Mouse (Mus musculus) urinary bladder, adult 18-20 months (tissue): ENCODE measurements at regions not wholly inside any gene's neighbourhood (a gene's known extent, or its start where the extent isn't known, plus 50 kb on each side); places are given as distances from the start of the nearest gene placed in this dataset.

Experiments used
- DNase-seq, 2 experiments: peaks; one replicate each; pipeline ENCODE4 v3.0.0; 2022; ENCODE audit warnings: low spot score in 2 of 2, mixed read lengths in 2 of 2

DNA sequence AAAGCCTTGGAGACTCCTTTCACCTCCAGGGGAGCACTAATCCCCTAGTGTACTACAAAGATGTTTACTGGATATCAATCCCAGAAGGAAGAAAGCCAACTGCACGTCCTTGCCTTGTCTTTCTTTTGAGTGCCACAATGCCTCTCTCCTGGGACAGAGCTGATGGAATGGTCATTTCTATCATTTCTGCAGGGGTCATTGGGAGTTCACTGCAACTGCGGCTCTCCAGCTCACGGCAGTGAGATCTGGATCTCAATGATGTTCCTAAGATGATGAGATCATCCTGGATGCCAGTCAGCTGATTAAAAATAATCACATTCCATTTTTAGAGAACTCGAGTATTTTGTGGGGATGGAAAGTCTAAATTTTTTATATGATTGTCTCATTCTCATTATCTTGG, 341.1 kb downstream of the Lpin1 start:
- no peak for DNase-seq

DNA sequence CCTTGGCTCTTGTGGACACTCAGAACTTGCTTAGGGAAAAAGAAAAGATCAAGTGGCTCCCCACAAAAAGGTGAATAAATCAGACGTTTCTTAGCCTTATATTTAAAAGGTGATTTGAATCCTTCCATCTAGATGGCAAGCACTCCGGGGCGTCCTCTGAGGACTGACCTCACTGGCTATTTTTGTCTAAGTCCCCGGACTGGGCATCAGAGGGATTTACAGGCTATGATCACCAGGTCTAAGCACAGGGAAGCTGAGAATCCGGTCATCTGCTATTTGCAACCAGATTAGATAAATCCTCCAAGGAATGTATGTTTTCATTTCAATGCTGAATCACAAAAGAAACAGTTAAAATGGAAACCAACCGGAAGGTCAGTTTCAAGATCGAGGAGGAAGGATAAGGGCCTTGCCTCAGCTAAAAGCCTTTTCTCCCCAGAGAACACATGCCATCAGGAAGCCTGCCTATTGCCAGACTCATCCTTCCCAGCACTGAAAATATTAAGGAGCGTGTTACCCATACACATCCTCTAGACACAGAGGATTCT, 342.1 kb downstream of the Lpin1 start:
- DNase-seq = no peak

DNA sequence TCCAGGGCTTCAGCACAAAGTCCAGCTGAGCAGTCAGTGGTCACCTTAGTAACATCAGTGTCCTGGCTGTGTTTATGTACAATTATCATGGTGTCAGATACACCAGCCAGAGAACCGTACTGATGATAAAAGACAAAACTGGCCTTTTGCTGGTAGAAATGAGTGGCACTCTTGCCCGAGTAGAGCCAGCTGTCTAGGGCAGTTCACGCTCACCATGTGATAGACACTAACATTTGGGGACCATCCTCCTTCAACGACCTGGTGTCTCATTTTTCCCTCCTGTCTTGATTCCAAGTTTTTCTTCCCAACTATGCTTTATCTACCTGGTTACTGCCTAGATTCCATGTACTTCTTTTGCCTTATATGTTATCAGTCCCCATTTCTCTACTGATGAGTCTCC, 349.3 kb downstream of the Lpin1 start:
- DNase-seq = no peak

DNA sequence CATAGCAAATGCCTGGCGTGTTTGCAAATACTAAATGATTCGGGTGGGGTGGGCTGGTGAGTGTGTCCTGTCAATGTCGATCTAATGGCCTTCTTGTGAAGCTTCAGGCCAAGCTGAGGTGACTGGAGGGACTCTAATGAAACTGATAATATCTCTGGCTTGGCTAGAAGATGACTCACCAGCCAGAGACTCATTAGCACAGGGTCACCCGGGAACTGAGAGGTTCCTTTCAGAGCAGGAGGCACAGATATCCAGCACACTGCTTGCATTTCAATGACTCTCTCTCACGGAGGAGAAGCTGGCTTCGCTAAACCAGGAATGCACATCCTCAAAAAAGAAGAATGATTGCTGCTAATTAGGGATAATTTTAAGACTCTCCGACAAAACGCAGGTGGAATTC, 349.8 kb downstream of the Lpin1 start:
- no peak for DNase-seq

DNA sequence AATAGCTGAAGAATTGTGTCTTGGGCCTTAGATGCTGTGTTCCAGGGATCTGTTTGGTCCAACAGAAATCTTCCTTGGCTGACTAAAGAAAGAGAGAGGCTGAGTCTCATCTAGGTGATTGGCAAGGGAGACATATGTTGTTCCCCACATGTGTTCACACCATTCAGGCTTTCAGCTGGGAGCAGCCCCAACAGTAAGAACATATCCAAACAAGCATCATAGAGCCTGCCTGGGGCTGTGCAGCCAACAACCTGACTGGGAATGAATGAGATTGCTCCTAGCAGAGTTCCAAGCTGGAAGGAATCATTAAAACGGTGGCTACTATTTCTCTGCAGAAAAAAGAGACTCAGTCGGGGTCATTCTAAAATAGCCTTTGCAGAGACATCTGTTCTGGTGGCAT, 350.3 kb downstream of the Lpin1 start:
- DNase-seq = no peak

DNA sequence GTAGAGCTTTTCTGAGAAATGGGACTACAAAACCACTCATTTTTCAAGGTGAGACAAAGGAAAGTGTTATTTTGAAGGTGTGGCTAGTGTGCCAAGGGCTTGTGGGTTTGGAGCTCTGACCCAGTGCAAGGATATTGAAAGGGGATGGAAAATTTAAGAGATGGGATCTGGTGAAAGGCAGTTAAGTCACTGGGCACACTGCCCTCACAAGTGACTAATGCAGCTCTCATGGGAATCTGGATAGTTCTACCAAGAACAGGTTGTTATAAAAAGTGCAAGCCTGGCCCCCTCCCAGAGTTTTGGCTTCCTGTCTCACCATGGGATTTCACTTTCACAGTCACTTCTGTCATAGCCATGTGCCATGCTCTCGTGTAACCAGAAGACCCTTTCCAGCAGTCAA, 360.1 kb downstream of the Lpin1 start:
- no peak for DNase-seq

DNA sequence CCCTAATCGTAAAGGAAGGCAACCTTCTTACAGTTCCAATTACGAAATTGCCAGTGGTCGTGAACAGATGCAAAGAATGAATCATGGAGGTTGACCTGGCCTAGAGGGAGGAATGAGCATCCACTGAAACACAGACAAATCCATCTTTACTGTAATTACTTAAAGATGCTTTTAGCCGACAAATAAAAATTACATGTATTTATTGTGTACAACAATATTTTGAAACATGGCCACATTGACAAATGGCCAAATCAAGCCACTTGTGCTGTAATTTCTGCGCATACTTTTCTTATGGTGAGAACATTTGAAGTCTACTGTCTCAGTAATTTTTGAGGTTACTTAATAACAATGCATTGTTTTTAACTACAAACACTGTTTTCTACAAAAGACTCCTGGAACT, 360.7 kb downstream of the Lpin1 start:
- DNase-seq = no peak

DNA sequence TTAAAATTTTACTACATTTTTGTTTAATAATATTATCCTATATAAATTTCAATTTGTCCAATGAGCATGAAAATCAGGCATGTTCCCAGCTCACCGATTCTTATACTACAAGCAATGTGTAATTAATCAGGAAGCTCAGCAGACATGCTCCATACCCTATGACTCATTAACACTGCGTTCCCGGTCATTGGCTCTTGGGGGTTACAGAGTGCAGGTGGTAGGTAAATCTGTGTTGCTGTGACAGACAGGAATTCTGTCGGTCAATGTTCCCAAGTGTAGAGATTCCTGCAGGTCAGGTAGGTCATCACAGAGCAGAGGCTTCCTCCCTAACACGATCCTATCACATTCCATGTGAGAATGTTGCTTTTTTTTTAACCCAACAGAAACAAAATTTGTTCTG, 371.0 kb downstream of the Lpin1 start:
- DNase-seq = no peak

DNA sequence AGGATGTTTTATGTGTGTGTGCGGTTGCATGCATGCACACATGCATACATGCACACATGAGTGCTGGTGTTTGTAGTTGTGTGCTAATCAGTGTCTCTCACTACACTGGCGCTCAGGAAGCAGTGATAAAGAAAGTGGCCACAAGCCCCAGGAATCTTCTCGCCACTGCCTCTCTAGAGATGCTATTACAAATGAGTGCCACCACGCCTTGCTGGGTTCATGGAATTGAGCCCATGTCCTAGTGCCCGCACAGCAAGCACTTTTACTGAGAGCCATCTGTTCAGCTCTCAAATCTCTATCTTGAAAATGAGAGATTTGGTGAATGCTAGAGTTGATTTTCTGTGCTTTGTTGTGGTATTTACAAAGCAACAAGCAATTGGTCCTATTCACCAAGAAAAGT, 373.3 kb downstream of the Lpin1 start:
- DNase-seq = no peak

DNA sequence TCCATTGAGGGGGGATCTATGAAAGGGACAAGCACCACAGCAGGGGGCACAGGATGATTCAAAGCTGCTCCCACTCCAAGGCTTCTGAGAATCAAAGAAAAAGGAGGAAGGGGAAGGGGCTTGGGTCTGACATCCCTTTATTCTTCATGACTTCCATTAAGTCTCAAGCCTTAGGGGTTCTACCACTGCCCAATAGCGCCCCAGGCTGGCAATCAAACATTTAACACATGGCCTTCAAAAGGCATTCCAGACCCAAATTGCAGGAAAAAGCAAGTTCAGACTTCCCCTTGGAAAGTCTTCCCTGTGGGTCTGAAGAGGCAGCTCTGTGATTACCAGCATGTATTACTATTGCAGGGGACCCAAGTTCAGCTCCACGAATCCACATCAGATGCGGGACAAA, 377.2 kb downstream of the Lpin1 start:
- DNase-seq = no peak

DNA sequence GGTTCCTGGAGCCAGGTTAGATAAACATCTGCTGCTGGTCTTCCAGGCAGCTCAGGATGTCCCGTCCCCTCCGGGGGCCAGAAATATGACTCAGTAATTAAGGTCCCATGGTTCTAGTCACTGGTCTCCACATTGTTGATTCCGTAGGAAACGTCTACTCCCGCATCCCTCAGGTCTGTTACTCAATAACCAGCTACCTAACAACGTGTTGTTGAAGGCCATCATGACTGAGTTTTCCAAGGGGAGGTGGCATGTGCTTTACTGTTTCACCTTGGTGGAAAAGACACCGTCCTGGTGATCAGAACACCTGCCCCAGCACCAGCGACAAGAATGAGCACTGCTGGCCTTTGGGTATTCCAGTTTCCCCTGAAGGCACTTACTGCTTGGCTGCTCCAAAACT, 377.9 kb downstream of the Lpin1 start:
- DNase-seq = no peak

DNA sequence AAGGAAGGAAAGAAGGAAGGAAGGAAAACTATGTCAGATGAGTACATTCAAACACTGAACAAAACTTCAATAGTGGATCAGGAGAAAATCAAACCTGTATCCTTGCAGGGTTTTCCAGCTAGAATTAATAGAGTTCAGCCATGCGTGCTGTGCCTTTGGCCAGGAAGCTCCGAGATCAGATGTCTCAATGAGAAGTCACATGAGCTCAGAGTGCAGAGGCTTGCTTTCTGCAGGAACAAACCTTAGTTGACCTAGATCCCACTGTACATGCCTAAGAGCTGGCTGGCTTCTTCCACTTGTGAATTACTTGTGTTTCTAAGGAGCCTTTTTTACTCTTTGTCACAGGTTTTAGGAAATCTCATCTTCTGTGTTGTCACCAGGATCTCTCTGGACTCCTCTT, 378.7 kb downstream of the Lpin1 start:
- no peak for DNase-seq

DNA sequence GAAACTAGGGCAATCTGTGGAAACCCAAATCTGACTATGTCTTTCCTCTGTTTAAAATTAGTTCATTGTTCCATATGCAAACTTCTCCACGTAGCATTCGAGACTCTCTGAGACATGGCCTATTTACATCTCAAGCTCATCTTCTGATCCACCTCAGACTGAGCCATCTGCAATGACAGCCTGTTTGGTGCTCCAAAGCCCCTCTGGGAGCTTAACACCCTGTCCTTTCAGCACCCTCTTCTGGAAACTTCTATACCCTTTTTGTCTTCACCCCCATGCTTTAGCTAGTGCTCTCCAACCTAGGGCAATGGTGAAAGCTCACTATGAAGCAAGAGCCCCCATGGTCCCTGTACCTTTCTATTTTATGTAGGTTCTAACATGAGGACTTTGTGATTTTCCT, 379.7 kb downstream of the Lpin1 start:
- no peak for DNase-seq

DNA sequence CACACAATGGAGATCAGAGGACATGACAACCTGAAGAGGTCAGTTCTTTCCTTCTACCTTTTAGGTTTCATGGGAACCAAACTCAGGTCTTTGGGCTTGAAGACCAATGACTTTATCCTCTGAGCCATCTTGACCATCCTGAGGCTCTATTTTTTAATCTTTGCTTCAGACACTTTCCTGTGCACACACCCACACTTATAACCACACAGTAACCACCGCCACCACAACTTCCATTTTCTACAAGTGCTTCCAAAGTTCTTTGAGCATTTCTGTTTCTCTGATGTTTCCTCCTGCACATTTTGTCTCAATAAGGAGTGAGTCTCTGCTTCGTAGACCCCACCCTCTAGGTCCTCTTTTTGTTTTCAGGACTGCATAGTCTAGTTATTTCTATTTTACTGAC, 385.3 kb downstream of the Lpin1 start:
- DNase-seq = no peak

DNA sequence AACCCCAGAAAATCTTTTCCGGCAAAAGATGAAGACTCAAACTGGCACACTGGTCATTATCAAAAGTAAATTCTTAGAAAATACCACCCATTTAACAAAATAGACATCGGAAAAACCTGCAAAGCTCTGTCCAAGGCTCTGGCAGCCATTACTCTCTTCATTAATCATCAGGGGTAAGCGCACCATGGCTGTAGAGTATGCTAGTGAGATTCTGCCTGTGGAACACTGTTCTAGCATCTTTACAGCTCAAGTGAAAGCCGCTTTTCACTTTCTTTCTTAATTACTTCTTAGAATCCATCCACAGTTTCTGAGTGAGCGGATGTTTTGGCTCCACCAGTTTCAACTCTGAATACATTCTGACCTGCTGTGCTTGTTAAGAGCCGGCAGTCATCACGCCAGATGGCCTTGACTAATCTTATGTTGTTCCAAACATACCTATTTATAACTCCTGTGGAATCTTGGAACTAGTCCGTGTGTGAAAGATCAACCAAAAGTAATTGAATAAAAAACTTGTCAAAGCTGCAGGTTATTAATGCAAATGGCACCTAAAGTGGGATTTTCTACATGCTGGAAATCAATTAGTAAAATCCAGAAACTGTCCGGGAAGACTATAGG, 387.8 kb downstream of the Lpin1 start:
- no peak for DNase-seq

DNA sequence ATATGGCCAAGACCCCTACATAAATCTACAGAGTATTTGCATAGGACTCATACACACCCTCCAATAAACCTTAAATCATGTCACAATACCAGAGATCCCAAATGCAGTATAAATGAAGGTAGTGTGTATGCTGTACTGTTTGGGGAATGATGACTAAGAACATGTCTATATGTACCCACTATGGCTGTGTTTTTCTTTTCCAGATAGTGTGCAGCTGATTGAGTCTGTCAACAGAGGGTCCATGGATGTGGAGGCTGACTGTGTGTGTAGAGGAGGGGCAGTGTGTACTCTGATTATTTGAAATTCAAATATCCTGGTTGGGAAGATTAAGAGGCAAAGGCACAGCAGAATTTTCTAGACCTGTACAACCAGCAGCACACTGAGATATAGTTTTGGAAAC, 388.6 kb downstream of the Lpin1 start:
- DNase-seq = no peak

DNA sequence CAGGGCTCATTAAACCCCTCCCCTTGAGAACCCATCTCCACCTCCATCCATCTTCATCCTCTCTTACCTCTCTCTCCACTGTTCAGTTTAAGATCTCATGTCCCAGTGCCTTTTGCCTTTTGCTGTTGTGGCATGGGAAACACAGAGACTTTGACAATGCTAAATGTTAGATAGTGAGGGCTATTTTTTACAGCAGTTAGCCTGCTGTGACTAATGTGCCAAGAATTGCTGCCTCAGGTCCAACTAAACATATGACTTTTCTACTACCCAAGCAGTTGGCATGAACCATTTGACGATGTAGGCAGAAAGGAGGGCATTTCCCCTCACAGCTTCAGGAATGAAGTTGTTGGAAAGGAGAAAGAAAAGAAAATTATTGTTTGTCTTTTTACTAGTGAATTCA, 389.6 kb downstream of the Lpin1 start:
- no peak for DNase-seq

DNA sequence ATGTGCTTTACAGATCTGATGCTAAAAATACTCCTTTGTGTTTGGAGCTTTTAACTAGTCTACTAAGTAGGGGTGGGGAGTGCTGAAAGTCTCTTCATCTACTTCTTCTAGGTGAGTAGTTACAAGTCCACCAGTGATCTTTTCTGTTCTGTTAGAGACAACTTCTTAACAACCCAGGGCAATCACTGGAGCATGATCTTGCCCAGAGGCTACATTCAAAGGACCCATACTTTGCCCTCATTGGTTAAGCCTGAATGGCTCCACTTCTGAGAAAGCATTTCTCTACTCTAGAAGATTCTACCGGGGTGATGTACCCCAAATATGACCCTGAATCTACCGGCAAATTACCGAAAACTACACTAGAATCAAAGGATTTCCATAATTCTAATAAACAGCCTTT, 390.2 kb downstream of the Lpin1 start:
- no peak for DNase-seq

DNA sequence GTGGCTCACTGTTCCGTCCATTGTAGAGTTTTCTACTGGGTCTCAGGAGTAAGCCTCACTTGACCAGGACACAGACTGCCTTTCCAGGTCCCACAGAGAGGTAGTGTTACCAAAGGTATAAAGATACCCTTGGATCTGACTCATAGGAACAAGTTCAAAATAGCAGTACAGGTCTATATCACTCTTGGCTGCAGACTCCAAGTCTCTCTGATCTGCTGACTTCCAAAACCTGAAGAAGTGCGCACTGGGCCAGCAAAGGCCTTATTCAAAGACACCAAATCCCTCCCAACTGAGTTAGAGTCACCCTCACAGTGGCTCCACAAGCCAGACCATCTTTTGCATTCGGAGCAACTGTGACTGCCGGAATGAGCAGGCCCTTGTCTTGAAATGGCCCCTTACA, 391.9 kb downstream of the Lpin1 start:
- no peak for DNase-seq

DNA sequence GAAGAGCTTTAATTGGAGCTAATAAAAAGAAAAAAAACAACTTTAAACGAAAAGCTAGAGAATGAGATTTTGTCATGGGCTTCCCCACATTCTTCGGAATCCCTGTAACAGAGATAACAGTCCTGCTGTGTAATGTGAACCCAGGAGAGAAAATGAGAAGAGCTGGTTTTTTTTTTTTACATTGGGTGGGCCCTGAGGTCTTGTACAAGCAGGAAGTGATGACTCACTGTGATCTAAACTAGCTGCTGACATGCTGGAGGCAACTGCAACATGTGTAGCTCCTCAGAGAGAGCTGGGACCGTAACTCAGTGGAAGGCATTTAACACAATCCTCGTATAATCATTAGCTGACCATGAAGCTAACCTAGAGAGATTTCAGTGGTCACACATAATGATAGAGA, 393.8 kb upstream of the Trib2 start:
- DNase-seq = peak in 1 of 2 experiments; percentile 11

DNA sequence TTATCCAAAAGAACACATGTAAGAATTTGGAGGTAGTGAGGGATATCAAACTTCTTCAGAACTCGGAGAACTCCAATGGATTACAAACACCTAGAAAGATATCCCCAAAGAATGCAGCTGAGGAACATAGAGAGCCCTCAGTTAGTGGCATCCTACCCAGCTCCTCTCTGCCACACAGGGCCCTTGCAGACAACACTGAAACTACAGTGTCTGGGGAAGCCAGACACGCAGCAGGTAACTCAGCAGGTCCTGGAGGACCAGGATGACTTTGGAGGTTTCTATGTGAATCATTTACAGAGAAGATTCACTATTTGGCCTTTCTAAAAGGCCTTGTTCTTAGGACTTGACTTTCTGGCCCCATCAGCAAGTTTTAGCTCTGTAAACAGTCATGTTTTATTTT, 393.4 kb upstream of the Trib2 start:
- no peak for DNase-seq

DNA sequence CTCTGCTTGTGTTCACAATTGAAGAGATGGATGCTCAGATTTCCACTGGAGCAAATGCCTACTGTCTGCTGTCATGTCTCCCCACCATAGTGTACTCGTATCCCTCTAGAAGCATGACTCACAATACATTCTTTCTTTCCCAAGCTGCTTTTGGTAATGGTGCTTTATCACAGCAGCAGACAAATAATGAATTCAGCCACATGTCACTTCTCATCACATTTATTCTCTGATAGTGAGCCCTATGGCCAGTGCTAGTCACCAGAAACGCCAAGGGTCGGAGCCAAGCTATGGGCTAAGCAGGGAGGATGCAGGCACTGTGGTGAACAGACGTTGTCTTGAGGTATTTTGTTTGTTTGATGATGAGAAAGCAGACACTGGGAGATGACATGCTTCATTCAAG, 388.2 kb upstream of the Trib2 start:
- no peak for DNase-seq

DNA sequence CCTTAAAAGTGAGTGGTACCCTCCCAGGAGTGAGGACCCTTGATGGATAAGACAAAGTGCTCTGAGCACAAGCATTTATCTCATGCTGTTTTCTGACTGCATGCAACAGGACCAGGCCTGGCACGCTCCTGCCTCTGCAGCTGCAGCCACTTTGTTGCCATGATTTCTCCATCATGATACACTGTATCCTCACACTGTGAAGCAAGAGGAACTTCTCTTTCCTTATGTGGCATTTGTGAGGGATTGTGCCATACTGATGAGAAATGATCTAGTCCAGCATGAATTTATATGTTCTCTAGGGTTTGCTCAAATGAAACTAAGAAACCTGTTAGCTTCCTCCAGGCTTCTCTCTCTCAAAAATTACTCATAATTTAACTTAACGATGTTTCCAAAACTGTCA, 380.2 kb upstream of the Trib2 start:
- no peak for DNase-seq

DNA sequence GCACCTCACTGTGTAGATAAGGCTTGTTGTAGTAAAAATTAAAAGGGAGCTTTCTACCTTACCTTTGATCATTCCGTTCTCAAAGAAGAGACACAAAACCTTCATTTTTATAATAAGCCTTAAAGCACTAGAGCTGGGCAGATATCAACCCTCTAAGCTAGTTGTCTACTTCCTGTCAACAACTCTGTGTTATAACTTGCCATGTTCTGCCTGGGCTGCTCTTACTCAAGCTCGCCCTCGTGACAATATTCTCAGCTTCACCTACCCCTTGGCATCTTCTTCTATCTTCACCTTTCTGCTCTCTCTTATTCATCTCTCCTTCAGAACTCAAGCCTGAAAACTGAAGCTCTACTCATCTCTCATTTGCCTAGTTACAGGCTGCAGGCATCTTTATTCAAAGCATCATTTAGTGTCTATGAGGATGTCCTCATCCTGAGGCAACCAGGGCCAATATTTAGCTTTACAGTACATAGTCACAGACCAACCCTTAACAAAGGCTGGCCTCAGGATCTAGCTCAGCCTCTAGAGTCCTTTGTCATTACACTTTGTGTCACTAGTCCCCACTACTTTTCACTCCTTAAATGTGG, 375.2 kb upstream of the Trib2 start:
- no peak for DNase-seq
